Mouse (Mus musculus): Measurements from ENCODE around the gene Klra2. TPM values are rescaled to one million over a fixed set of nuclear protein-coding genes. Genes with fewer than 3 reads are reported as not detected.
A peak's percentile ranks its signal among the peaks of the same experiment; 100 is the strongest.
"Not testable (repeated sequence)": the region's sequence is repeated elsewhere in the genome, so short reads cannot be mapped to it uniquely, and the experiment has no call there.

Gene Klra2
- not detected in 2 replicates for polyA plus RNA-seq (2015; fragmentation: Nextera tagmentation; extraction: Ambion mirVana)

GRCm38 (mm10) chr6:131247206-131247605, at the start of gene Klra2:
TSS of gene Klra2 (minus strand) at chr6:131247362.
- Histone ChIP-seq H3K4me3 (no peak within 1 kb of the TSS), H3K9ac (no peak within 1 kb of the TSS), H3K4me1 (no peaks in the 10 kb centered on the region), H3K4me2 (replicated peaks) (no peak within 1 kb of the TSS), H3K36me3 (no peaks in the 10 kb centered on the region), H3K27ac (no peak within 1 kb of the TSS), H3K9me3 (peaks cover 2% of the 10 kb centered on the region; the same call in 1 of the 2 replicates), H3K27me3 (no peaks in the 10 kb centered on the region)
- ATAC-seq (ENCODE audit: low FRiP score, low read depth): no peak
- WGBS: 88% methylated on average over 2 of the region's 2 CpGs

GRCm38 (mm10) chr6:131294435-131295112, 47.4 kb upstream of the Klra2 start:
- H3K36me3 ChIP-seq: no peaks in the 10 kb centered on the region
- WGBS: 83% methylated on average over 5 of the region's 5 CpGs
- H3K9ac ChIP-seq: no peak overlapping the region
- H3K27me3 ChIP-seq: no peaks in the 10 kb centered on the region
- H3K4me2 ChIP-seq (replicated peaks): no peak overlapping the region
- no peak overlapping the region for H3K4me3 ChIP-seq
- no peaks in the 10 kb centered on the region for H3K9me3 ChIP-seq
- H3K27ac ChIP-seq: no peak overlapping the region
- ATAC-seq (ENCODE audit: low FRiP score, low read depth): no peak
- peaks cover 9% of the 10 kb centered on the region for H3K4me1 ChIP-seq

GRCm38 (mm10) chr6:131293916-131294315, 46.8 kb upstream of the Klra2 start:
- H3K9ac ChIP-seq: no peak overlapping the region
- H3K9me3 ChIP-seq: no peaks in the 10 kb centered on the region
- H3K4me1 ChIP-seq: peaks cover 9% of the 10 kb centered on the region
- no peak overlapping the region for H3K4me3 ChIP-seq
- ATAC-seq (ENCODE audit: low FRiP score, low read depth): no peak
- WGBS: 91% methylated on average over 5 of the region's 5 CpGs
- no peaks in the 10 kb centered on the region for H3K27me3 ChIP-seq
- no peak overlapping the region for H3K4me2 ChIP-seq (replicated peaks)
- H3K36me3 ChIP-seq: no peaks in the 10 kb centered on the region
- H3K27ac ChIP-seq: no peak overlapping the region

DNA sequence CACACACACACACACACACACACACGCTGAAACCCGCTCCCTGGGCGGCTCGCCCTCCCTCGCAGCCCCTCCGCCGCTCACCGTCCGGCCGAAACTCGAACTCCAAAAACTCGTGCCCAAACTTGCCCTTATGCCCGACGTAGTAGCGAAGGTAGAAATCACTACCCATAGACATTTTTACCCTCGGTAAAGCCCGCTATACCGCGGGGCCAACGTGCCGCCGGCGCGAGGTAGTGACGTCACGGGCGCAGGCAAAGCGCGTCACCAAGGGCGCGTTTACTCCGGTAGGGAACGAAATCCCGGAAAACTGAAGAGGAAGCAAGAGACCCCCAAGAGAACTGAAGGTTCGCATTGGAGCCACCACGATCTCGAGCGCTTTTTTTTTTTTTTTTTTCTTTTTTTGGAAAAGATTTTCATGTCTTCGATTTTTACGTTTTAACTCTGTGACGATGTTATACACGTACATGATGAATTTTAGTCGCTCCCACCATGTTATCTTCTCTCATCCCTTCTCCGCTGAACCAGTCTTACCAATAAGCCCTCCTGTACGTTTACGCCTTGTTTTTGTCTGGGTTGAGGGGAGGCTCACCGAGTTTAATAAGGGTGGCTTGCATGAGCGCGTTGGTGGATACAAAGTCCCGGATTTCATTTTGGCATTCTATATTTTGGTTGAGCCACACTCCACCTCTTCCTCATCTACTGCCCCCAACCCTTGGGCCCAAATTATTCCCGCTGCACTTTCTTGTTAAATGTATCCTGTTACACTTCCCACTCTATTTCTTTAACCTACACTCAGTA, 46.0 kb upstream of the Klra2 start, which contains the start of gene Magohb:
Magohb (minus strand) TSS at position 254 of the 798 bp plus-strand sequence.
- Histone ChIP-seq H3K9ac (peak within 1 kb of the TSS; percentile 80), H3K4me2 (replicated peaks) (peak within 1 kb of the TSS; percentile 70), H3K4me3 (peak within 1 kb of the TSS; percentile 65), H3K36me3 (peaks cover 1% of the 10 kb centered on the region), H3K27me3 (no peaks in the 10 kb centered on the region), H3K4me1 (peaks cover 9% of the 10 kb centered on the region), H3K9me3 (no peaks in the 10 kb centered on the region), H3K27ac (peak within 1 kb of the TSS; percentile 49; the same call in 1 of the 2 replicates)
- peak; percentile 86 for ATAC-seq (ENCODE audit: low FRiP score, low read depth)
- WGBS: 1% methylated on average over 50 of the region's 51 CpGs

DNA sequence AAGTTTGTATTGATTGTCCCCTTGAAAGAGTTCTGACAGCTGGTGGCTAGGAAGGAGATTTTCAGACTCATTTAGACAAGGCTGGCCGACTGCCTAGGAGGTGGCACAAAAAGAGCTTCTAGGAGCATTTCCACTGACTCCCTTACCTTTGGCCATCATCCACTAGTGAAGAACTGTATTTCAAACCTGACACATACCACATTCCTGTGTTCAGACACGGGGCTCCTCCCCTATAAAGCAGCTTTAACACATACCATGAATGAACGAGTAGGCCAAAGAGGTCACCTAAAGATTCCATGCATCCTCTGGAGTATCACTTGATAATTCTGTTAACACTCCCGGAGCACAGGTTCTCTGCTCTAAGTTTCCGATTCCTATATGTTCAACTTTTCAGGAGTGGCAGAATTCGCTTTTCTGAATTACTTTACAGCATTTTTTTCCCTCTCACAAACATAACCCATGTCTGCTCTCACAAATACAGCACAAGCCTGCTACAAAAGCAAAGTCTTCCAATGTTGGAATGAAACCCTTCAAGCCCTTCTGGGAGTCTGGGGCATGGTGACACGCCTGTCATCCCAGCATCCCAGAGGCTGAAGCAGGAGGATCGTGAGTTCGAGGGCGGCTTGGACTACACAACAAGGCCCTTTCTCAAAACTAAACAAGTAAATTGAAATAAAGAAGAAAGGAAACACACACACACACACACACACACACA, 45.3 kb upstream of the Klra2 start:
- peak overlapping the region; percentile 10; the same call in 1 of the 2 replicates for H3K27ac ChIP-seq
- H3K9me3 ChIP-seq: no peaks in the 10 kb centered on the region
- peak overlapping the region; percentile 80 for H3K9ac ChIP-seq
- 17% methylated on average over 10 of the region's 10 CpGs for WGBS
- H3K4me3 ChIP-seq: peak overlapping the region; percentile 65
- H3K36me3 ChIP-seq: peaks cover 8% of the 10 kb centered on the region
- peak; percentile 30 for ATAC-seq (ENCODE audit: low FRiP score, low read depth)
- peak overlapping the region; percentile 70 for H3K4me2 ChIP-seq (replicated peaks)
- peaks cover 9% of the 10 kb centered on the region for H3K4me1 ChIP-seq
- no peaks in the 10 kb centered on the region for H3K27me3 ChIP-seq

GRCm38 (mm10) chr6:131290430-131290829, 43.3 kb upstream of the Klra2 start:
- WGBS: 23% methylated on average over 2 of the region's 2 CpGs
- H3K4me2 ChIP-seq (replicated peaks): no peak overlapping the region
- H3K4me1 ChIP-seq: peaks cover 9% of the 10 kb centered on the region
- no peak overlapping the region for H3K27ac ChIP-seq
- peaks cover 19% of the 10 kb centered on the region for H3K36me3 ChIP-seq
- H3K9ac ChIP-seq: no peak overlapping the region
- no peak overlapping the region for H3K4me3 ChIP-seq
- H3K9me3 ChIP-seq: no peaks in the 10 kb centered on the region
- no peaks in the 10 kb centered on the region for H3K27me3 ChIP-seq
- no peak for ATAC-seq (ENCODE audit: low FRiP score, low read depth)

DNA sequence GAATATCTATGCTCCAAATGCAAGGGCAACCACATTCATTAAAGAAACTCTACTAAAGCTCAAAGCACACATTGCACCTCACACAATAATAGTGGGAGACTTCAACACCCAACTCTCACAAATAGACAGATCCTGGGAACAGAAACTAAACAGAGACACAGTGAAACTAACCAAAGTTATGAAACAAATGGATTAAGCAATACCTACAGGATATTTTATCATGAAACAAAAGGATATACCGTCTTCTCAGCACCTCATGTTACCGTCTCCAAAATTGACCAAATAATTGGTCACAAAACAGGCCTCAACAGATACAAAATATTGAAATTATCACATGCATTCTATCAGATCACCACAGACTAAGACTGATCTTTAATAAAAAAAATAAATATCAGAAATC, 31.0 kb upstream of the Klra2 start:
- not testable (repeated sequence) for H3K4me2 ChIP-seq (replicated peaks); H3K4me1 ChIP-seq; H3K9me3 ChIP-seq; H3K4me3 ChIP-seq; H3K27me3 ChIP-seq; H3K27ac ChIP-seq; ATAC-seq (ENCODE audit: low FRiP score, low read depth); H3K9ac ChIP-seq
- H3K36me3 ChIP-seq: peaks cover 34% of the 10 kb centered on the region
- 96% methylated on average over 2 of the region's 2 CpGs for WGBS

GRCm38 (mm10) chr6:131276659-131277058, 29.5 kb upstream of the Klra2 start:
- H3K9ac ChIP-seq: no peak overlapping the region
- peaks cover 19% of the 10 kb centered on the region for H3K36me3 ChIP-seq
- WGBS: 85% methylated on average over 4 of the region's 4 CpGs
- H3K27me3 ChIP-seq: no peaks in the 10 kb centered on the region
- no peaks in the 10 kb centered on the region for H3K9me3 ChIP-seq
- H3K4me3 ChIP-seq: no peak overlapping the region
- no peak for ATAC-seq (ENCODE audit: low FRiP score, low read depth)
- no peak overlapping the region for H3K27ac ChIP-seq
- no peaks in the 10 kb centered on the region for H3K4me1 ChIP-seq
- no peak overlapping the region for H3K4me2 ChIP-seq (replicated peaks)

DNA sequence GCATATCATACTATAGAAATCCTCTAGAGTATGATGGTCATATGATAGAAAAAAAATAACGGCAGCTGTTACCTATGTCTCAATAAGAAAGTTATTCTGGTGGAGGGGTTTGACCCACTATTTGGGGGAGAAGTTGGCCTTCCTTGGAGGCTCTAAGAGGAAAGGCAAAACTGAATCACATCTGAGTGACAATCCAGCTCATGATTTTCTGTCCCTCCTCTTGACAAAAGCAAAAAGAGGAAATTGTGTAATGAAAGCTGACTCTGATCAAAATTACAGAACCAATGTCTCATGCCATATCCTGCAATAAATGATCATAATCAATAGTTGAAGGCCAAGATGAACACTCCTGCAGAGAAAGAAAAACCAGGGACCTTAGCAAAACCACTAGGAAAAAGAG, 25.1 kb upstream of the Klra2 start:
- Histone ChIP-seq H3K4me1 (no peaks in the 10 kb centered on the region), H3K9ac (no peak overlapping the region), H3K4me3 (no peak overlapping the region), H3K9me3 (no peaks in the 10 kb centered on the region), H3K27ac (no peak overlapping the region), H3K36me3 (peaks cover 4% of the 10 kb centered on the region; the same call in 1 of the 2 replicates), H3K4me2 (replicated peaks) (no peak overlapping the region), H3K27me3 (no peaks in the 10 kb centered on the region)
- no peak for ATAC-seq (ENCODE audit: low FRiP score, low read depth)
- WGBS: 80% methylated on average over 1 of the region's 1 CpGs

GRCm38 (mm10) chr6:131270312-131270711, 23.1 kb upstream of the Klra2 start:
- H3K36me3 ChIP-seq: no peaks in the 10 kb centered on the region; the same call in 1 of the 2 replicates
- no peak overlapping the region for H3K9ac ChIP-seq
- no peaks in the 10 kb centered on the region for H3K4me1 ChIP-seq
- H3K9me3 ChIP-seq: no peaks in the 10 kb centered on the region
- no peak overlapping the region for H3K4me2 ChIP-seq (replicated peaks)
- 50% methylated on average over 1 of the region's 1 CpGs for whole genome bisulfite sequencing
- H3K4me3 ChIP-seq: no peak overlapping the region
- H3K27me3 ChIP-seq: no peaks in the 10 kb centered on the region
- no peak for ATAC-seq (ENCODE audit: low FRiP score, low read depth)
- no peak overlapping the region for H3K27ac ChIP-seq

DNA sequence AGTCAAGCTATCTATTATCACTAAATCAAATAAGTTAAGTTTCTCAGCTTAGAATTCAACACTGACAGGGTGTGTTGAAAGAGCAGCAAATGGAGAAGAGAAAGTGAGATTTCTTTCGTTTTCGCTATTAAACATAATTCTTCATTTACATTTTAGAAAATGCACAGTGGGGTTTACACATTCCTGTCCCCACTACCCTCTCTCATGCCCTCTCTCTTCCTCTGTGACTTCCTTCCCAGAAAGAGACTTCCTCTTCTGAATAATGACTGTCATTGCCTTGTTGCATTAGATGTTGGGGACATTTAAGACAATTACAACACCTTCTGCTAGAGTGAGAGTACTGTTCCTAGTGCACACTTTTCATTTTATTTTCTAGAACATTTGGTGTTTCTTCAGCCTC, 22.4 kb upstream of the Klra2 start:
- H3K27me3 ChIP-seq: no peaks in the 10 kb centered on the region
- no peak overlapping the region for H3K4me2 ChIP-seq (replicated peaks)
- no peaks in the 10 kb centered on the region for H3K36me3 ChIP-seq
- H3K4me3 ChIP-seq: no peak overlapping the region
- no peak overlapping the region for H3K27ac ChIP-seq
- H3K9ac ChIP-seq: no peak overlapping the region
- 93% methylated on average over 2 of the region's 2 CpGs for WGBS
- no peak for ATAC-seq (ENCODE audit: low FRiP score, low read depth)
- no peaks in the 10 kb centered on the region for H3K9me3 ChIP-seq
- H3K4me1 ChIP-seq: no peaks in the 10 kb centered on the region

DNA sequence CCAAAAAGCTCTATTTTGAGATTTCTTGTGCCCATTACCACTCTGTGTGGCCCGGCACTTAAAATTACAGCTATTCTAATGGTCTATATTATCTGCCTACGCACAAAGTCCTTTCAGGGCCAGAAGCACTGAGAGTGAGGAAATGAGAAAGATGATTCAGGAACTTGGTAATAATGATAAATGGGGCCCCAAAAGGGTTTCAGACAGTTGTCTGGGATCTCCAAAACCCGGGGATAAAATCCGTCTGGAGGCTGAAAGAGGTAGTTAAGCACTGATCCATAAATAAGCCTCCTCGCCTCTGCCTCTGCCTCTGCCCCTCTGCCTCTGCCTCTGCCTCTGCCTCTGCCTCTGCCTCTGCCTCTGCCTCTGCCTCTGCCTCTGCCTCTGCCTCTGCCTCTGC, 17.0 kb upstream of the Klra2 start:
- Histone ChIP-seq H3K4me1 (no peaks in the 10 kb centered on the region), H3K4me3 (no peak overlapping the region), H3K36me3 (no peaks in the 10 kb centered on the region), H3K27me3 (no peaks in the 10 kb centered on the region), H3K9me3 (0 out of 2 replicates have a peak, but pooled peaks cover 3% of the 10 kb centered on the region), H3K9ac (no peak overlapping the region), H3K27ac (no peak overlapping the region), H3K4me2 (replicated peaks) (no peak overlapping the region)
- no peak for ATAC-seq (ENCODE audit: low FRiP score, low read depth)
- WGBS: 76% methylated on average over 5 of the region's 5 CpGs

All from limb, embryonic 13.5 days (tissue).